Mouse (Mus musculus): ENCODE data around the gene Spock1. TPM values are rescaled to one million over a fixed set of nuclear protein-coding genes. Genes with fewer than 3 reads are reported as not detected.

Gene Spock1
- polyA plus RNA-seq (2015; fragmentation: Nextera tagmentation; extraction: Ambion mirVana): 0.22 and 0.24 TPM in 2 replicates

DNA sequence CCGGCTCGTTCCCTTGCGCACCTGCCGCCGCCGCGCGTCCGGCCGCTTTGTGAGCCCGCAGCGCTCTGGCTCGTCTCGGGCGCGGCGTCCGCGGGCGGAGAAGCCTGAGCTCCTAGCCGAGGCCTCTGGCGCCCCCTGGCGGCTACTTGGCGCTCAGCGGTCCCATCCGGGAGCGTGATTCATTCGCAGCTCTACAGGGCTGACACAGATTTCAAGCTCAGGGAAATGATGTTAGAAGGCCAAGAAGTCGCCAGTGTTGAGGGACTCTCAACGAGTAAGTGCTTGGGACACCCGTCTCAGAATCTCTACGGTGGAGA, at the start of gene Spock1:
Spock1 (minus strand) TSS at position 67 of the 317 bp plus-strand sequence.
- Histone ChIP-seq H3K9ac (no peak within 1 kb of the TSS), H3K9me3 (replicated peaks) (no peaks in the 10 kb centered on the region), H3K4me2 (peak within 1 kb of the TSS; percentile 45), H3K4me3 (replicated peaks) (peak within 1 kb of the TSS; percentile 29), H3K27me3 (peaks cover 23% of the 10 kb centered on the region), H3K27ac (no peak within 1 kb of the TSS), H3K36me3 (no peaks in the 10 kb centered on the region), H3K4me1 (replicated peaks) (no peaks in the 10 kb centered on the region)
- 2% methylated on average over 32 of the region's 32 CpGs for WGBS (ENCODE audit: insufficient replicate concordance)
- DNase-seq: peak; percentile 38
- no peak for ATAC-seq (ENCODE audit: low read depth)

DNA sequence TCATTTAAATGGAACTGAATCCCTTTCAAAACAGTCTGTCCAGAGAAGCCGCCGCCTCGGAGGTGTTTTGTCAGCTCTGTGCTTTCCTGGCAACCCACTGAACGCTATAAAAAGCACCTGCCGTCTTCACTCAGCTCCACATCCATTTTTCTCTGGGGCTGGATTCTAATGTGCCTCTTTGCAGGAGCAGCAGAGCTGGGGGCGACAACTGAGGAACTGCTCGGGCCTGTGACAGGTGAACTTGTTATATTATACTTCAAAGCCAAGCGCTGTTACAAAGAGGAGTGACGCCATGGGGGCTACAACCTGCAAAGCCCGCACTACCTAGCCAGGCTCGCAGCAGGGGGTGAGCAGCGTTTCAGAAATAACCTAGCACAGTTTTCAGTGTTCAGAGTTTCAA, 42.0 kb upstream of the Spock1 start:
- Histone ChIP-seq H3K27ac (no peak overlapping the region), H3K27me3 (no peaks in the 10 kb centered on the region), H3K4me3 (replicated peaks) (no peak overlapping the region), H3K36me3 (no peaks in the 10 kb centered on the region), H3K4me2 (no peak overlapping the region), H3K4me1 (replicated peaks) (no peaks in the 10 kb centered on the region), H3K9me3 (replicated peaks) (no peaks in the 10 kb centered on the region), H3K9ac (no peak overlapping the region)
- no peak for DNase-seq
- ATAC-seq (ENCODE audit: low read depth): no peak
- 74% methylated on average over 12 of the region's 12 CpGs for WGBS (ENCODE audit: insufficient replicate concordance)

DNA sequence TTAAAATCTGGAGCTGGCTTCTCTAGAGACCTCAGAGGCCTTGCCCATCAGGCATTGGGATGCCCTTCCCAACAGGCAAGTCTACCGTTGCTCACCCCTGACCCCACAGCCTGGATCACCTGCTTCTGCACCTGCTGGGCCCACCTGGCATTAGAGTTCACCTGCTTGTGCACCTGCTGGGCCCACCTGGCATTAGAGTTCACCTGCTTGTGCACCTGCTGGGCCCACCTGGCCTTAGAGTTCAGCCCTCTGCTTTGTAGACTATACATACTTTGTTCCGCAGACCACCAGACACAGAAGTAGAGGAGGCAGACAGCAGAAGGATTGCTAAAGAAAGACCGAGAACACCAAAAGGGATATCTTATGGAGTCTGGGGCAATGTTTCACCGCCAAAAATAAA, 41.4 kb upstream of the Spock1 start:
- no peaks in the 10 kb centered on the region for H3K36me3 ChIP-seq
- no peak overlapping the region for H3K4me3 ChIP-seq (replicated peaks)
- 73% methylated on average over 4 of the region's 4 CpGs for WGBS (ENCODE audit: insufficient replicate concordance)
- DNase-seq: no peak
- ATAC-seq (ENCODE audit: low read depth): no peak
- H3K9ac ChIP-seq: no peak overlapping the region
- H3K9me3 ChIP-seq (replicated peaks): no peaks in the 10 kb centered on the region
- H3K4me1 ChIP-seq (replicated peaks): no peaks in the 10 kb centered on the region
- no peak overlapping the region for H3K27ac ChIP-seq
- H3K4me2 ChIP-seq: no peak overlapping the region
- no peaks in the 10 kb centered on the region for H3K27me3 ChIP-seq

DNA sequence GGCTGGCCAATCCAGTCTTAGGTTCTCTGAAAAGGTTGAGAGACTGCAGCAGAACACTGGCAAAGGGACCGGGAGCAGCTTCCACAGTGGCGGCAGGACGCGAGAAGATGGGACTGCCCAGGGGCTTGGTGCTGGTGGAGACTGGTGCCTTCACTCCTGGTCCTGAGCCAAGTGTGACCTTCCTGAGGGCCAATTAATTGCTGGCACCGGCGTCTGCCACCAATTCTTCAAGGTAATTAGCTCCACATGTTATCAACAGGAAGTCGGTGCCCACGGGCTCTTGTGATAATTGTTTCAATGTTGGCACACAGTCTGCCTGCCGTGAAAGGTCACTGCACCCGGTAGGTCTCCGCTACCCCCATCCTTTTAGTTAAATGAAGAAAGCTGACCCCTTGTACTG, 37.1 kb upstream of the Spock1 start:
- no peak overlapping the region for H3K4me3 ChIP-seq (replicated peaks)
- H3K9ac ChIP-seq: no peak overlapping the region
- no peaks in the 10 kb centered on the region for H3K9me3 ChIP-seq (replicated peaks)
- no peak for ATAC-seq (ENCODE audit: low read depth)
- H3K27me3 ChIP-seq: no peaks in the 10 kb centered on the region
- no peaks in the 10 kb centered on the region for H3K36me3 ChIP-seq
- 72% methylated on average over 11 of the region's 11 CpGs for WGBS (ENCODE audit: insufficient replicate concordance)
- no peaks in the 10 kb centered on the region for H3K4me1 ChIP-seq (replicated peaks)
- H3K27ac ChIP-seq: no peak overlapping the region
- no peak for DNase-seq
- no peak overlapping the region for H3K4me2 ChIP-seq

- no peak for ATAC-seq (ENCODE audit: low read depth)
- WGBS (ENCODE audit: insufficient replicate concordance): 72% methylated on average over 5 of the region's 5 CpGs
- no peaks in the 10 kb centered on the region for H3K9me3 ChIP-seq (replicated peaks)
- no peaks in the 10 kb centered on the region for H3K27me3 ChIP-seq
- no peaks in the 10 kb centered on the region for H3K36me3 ChIP-seq
- H3K9ac ChIP-seq: no peak overlapping the region
- H3K4me2 ChIP-seq: no peak overlapping the region
- no peaks in the 10 kb centered on the region for H3K4me1 ChIP-seq (replicated peaks)
- no peak for DNase-seq
- no peak overlapping the region for H3K4me3 ChIP-seq (replicated peaks)
- no peak overlapping the region for H3K27ac ChIP-seq
Observed at GRCm38 (mm10) chr13:57944434-57944833, 36.3 kb upstream of the Spock1 start.

GRCm38 (mm10) chr13:57943900-57944299, 35.8 kb upstream of the Spock1 start:
- no peaks in the 10 kb centered on the region for H3K4me1 ChIP-seq (replicated peaks)
- no peaks in the 10 kb centered on the region for H3K36me3 ChIP-seq
- H3K9ac ChIP-seq: no peak overlapping the region
- DNase-seq (no peak), ATAC-seq (ENCODE audit: low read depth) (no peak)
- no peaks in the 10 kb centered on the region for H3K9me3 ChIP-seq (replicated peaks)
- H3K4me2 ChIP-seq: no peak overlapping the region
- H3K4me3 ChIP-seq (replicated peaks): no peak overlapping the region
- no peak overlapping the region for H3K27ac ChIP-seq
- no peaks in the 10 kb centered on the region for H3K27me3 ChIP-seq

GRCm38 (mm10) chr13:57937463-57938229, 29.5 kb upstream of the Spock1 start:
- WGBS (ENCODE audit: insufficient replicate concordance): 54% methylated on average over 4 of the region's 4 CpGs
- H3K4me2 ChIP-seq: no peak overlapping the region
- 0 out of 2 replicates have a peak, but pooled peaks cover 3% of the 10 kb centered on the region for H3K9me3 ChIP-seq (replicated peaks)
- H3K9ac ChIP-seq: no peak overlapping the region
- H3K36me3 ChIP-seq: no peaks in the 10 kb centered on the region
- no peak overlapping the region for H3K27ac ChIP-seq
- H3K4me3 ChIP-seq (replicated peaks): no peak overlapping the region
- no peaks in the 10 kb centered on the region for H3K4me1 ChIP-seq (replicated peaks)
- no peak for DNase-seq
- ATAC-seq (ENCODE audit: low read depth): no peak
- no peaks in the 10 kb centered on the region for H3K27me3 ChIP-seq

GRCm38 (mm10) chr13:57931998-57932397, 23.9 kb upstream of the Spock1 start:
- no peak overlapping the region for H3K9ac ChIP-seq
- no peak for DNase-seq
- no peak overlapping the region for H3K27ac ChIP-seq
- no peaks in the 10 kb centered on the region for H3K4me1 ChIP-seq (replicated peaks)
- ATAC-seq (ENCODE audit: low read depth): no peak
- no peaks in the 10 kb centered on the region for H3K27me3 ChIP-seq
- H3K36me3 ChIP-seq: no peaks in the 10 kb centered on the region
- H3K9me3 ChIP-seq (replicated peaks): 0 out of 2 replicates have a peak, but pooled peaks cover 3% of the 10 kb centered on the region
- no peak overlapping the region for H3K4me2 ChIP-seq
- no peak overlapping the region for H3K4me3 ChIP-seq (replicated peaks)
- 76% methylated on average over 9 of the region's 9 CpGs for WGBS (ENCODE audit: insufficient replicate concordance)

DNA sequence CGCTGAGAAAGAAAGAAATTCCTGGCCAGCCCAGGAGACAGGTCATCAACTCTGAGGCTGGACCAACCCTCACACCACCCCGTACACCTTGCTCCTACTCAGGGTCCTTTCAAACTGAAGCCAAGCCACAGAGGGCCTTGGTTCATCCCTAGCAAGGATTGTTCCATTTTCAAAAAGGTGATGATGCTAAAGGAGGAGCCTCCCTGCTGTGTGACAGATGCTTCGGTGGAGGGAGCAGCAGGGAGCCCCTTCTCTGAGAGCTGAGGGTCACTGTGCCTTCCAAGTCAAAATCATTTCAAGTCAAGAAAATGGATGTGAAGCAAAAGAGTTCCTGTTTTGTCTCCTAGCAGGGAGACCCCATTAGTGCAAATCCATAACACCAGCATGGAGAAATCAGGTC, 23.2 kb upstream of the Spock1 start:
- DNase-seq: no peak
- H3K27me3 ChIP-seq: no peaks in the 10 kb centered on the region
- no peak overlapping the region for H3K9ac ChIP-seq
- no peaks in the 10 kb centered on the region for H3K4me1 ChIP-seq (replicated peaks)
- 50% methylated on average over 3 of the region's 3 CpGs for WGBS (ENCODE audit: insufficient replicate concordance)
- no peak overlapping the region for H3K27ac ChIP-seq
- 0 out of 2 replicates have a peak, but pooled peaks cover 3% of the 10 kb centered on the region for H3K9me3 ChIP-seq (replicated peaks)
- ATAC-seq (ENCODE audit: low read depth): no peak
- no peaks in the 10 kb centered on the region for H3K36me3 ChIP-seq
- H3K4me3 ChIP-seq (replicated peaks): no peak overlapping the region
- H3K4me2 ChIP-seq: no peak overlapping the region

DNA sequence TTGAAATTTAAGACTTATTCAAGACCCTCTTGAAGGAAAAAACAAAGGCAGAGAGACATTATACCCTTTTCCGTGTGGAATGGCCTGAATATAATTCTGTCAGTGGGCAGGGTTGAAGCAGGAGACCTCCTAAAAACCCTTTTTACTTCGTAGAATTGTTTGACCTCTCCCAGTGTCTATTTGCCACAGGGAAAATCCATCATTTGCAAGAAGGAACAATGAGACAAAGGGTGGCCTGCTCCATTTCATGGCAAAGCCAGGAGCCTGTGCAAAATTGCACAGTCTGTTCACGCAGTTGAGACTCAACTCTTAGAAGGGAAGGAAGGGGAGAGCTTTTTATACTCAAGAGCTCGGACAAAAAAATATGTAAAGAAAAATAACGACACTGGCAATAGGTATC, 22.6 kb upstream of the Spock1 start:
- 47% methylated on average over 5 of the region's 5 CpGs for WGBS (ENCODE audit: insufficient replicate concordance)
- no peak overlapping the region for H3K27ac ChIP-seq
- H3K27me3 ChIP-seq: no peaks in the 10 kb centered on the region
- H3K4me2 ChIP-seq: no peak overlapping the region
- no peak overlapping the region for H3K4me3 ChIP-seq (replicated peaks)
- H3K9ac ChIP-seq: no peak overlapping the region
- no peak for ATAC-seq (ENCODE audit: low read depth)
- no peaks in the 10 kb centered on the region for H3K4me1 ChIP-seq (replicated peaks)
- H3K9me3 ChIP-seq (replicated peaks): 0 out of 2 replicates have a peak, but pooled peaks cover 3% of the 10 kb centered on the region
- H3K36me3 ChIP-seq: no peaks in the 10 kb centered on the region
- DNase-seq: no peak

- WGBS (ENCODE audit: insufficient replicate concordance): 46% methylated on average over 2 of the region's 2 CpGs
- Histone ChIP-seq H3K9me3 (replicated peaks) (0 out of 2 replicates have a peak, but pooled peaks cover 3% of the 10 kb centered on the region), H3K27me3 (no peaks in the 10 kb centered on the region), H3K4me2 (no peak overlapping the region), H3K4me1 (replicated peaks) (no peaks in the 10 kb centered on the region), H3K9ac (no peak overlapping the region), H3K27ac (no peak overlapping the region), H3K36me3 (no peaks in the 10 kb centered on the region), H3K4me3 (replicated peaks) (no peak overlapping the region)
- ATAC-seq (ENCODE audit: low read depth): no peak
- DNase-seq: no peak
Observed at GRCm38 (mm10) chr13:57930283-57930682, 22.2 kb upstream of the Spock1 start.

GRCm38 (mm10) chr13:57919947-57920346, 11.8 kb upstream of the Spock1 start:
- Histone ChIP-seq H3K9me3 (replicated peaks) (peaks cover 5% of the 10 kb centered on the region; the same call in 1 of the 2 replicates), H3K4me1 (replicated peaks) (no peaks in the 10 kb centered on the region), H3K36me3 (no peaks in the 10 kb centered on the region), H3K27me3 (no peaks in the 10 kb centered on the region), H3K4me2 (no peak overlapping the region), H3K9ac (no peak overlapping the region), H3K4me3 (replicated peaks) (no peak overlapping the region), H3K27ac (no peak overlapping the region)
- 64% methylated on average over 4 of the region's 4 CpGs for WGBS (ENCODE audit: insufficient replicate concordance)
- no peak for ATAC-seq (ENCODE audit: low read depth)
- no peak for DNase-seq

Data from liver, embryonic 13.5 days (tissue).